In the genomic region with DNA sequence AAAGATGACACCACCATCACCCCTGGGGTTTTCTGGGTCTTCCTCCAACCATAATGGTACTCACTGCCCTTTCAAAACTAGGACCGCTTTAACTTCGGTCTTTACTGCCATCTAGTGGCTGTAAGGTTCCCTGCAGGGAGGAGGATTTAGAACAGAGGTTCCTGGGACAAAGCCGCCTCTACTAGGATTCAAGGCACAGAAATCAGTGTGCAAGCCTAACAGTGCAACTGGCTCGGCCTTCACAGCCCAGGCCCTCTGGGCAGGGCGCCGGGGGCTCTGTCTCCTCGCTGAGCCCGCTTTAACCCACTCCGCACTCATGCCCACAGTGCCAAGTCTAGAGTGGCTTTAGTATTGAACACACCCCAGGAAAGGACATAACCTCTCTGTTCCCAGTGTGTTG, we compare ENCODE assay signal across 8 mouse cellular contexts. TPM values are rescaled to one million over a fixed set of nuclear protein-coding genes. Genes with fewer than 3 reads are reported as not detected.
DNase-seq lines count a peak whose midpoint lies in the region; ATAC-seq and TF ChIP-seq lines count a peak whose summit lies in the region.
"Had no signal": no experiment of that assay in that cellular context is flagged by ENCODE, and none has a peak within 500 bp of the region (broad histone marks: within the 10 kb centered on the region; RNA-seq: fewer than 3 reads in every experiment).

No protein-coding gene starts in this region.

- peaks cover 7% of the 10 kb centered on the region; the same call in 1 of the 2 replicates for H3K27me3 ChIP-seq in G1E (ENCODE audit: insufficient read depth, low read length)
- H3K27me3 ChIP-seq in embryonic facial prominence, embryonic 13.5 days = peaks cover 7% of the 10 kb centered on the region
- H3K27me3 ChIP-seq: heart, embryonic 15.5 days had no signal

- no peak overlapping the region for H3K4me3 ChIP-seq in G1E (ENCODE audit: low read depth, low read length)
- H3K4me3 ChIP-seq in bone marrow, adult 2 months (replicated peaks; ENCODE audit: control insufficient read depth, low read depth, low read length) = no peak overlapping the region
- H3K4me3 ChIP-seq in embryonic facial prominence, embryonic 13.5 days = no peak overlapping the region
- H3K4me3 ChIP-seq: heart, embryonic 15.5 days had no signal

- H3K4me2 ChIP-seq in embryonic facial prominence, embryonic 13.5 days = peak overlapping the region; percentile 12; the same call in 1 of the 2 replicates
- H3K4me2 ChIP-seq: heart, embryonic 15.5 days had no signal

- no peak overlapping the region for H3K27ac ChIP-seq in bone marrow, adult 2 months (ENCODE audit: control insufficient read depth, insufficient read depth, low read depth, low read length, poor library complexity)
- H3K27ac ChIP-seq in embryonic facial prominence, embryonic 13.5 days = no peak overlapping the region
- H3K27ac ChIP-seq: heart, embryonic 15.5 days had no signal

- peak; percentile 41 for DNase-seq in G1E (ENCODE audit: low spot score)
- peak; percentile 83 for DNase-seq in heart, postnatal 4 days
- DNase-seq in layer of hippocampus, adult 18-20 months (ENCODE audit: low spot score in 2 of 2) = peak; percentile 71 to 92
- DNase-seq in lung, postnatal 36 days = peak; percentile 84
- peak; percentile 84 to 88 for DNase-seq in right cerebral cortex, adult 2 months (ENCODE audit: low spot score in 2 of 2)

- TF ChIP-seq CTCF in G1E (IDR thresholded peaks at IDR 0.05; ENCODE audit: low read depth, low read length) = no peak
- peak; percentile 47; the same call in 1 of the 2 replicates for TF ChIP-seq CTCF in bone marrow, adult 2 months (IDR thresholded peaks at IDR 0.05; ENCODE audit: control insufficient read depth, insufficient read depth, low read length)

- H3K9ac ChIP-seq in embryonic facial prominence, embryonic 13.5 days = peak overlapping the region; percentile 52; the same call in 1 of the 2 replicates
- H3K9ac ChIP-seq: heart, embryonic 15.5 days had no signal

- 13% methylated on average over 9 of the region's 9 CpGs for WGBS in bone marrow, adult 2 months
- WGBS in embryonic facial prominence, embryonic 13.5 days = 10% methylated on average over 9 of the region's 9 CpGs

- ATAC-seq in G1E (ENCODE audit: extremely low read depth, insufficient number of reproducible peaks, low FRiP score, poor library complexity, severe bottlenecking) = no peak
- ATAC-seq in embryonic facial prominence, embryonic 13.5 days (ENCODE audit: insufficient number of reproducible peaks, insufficient read depth, low FRiP score, low TSS enrichment, low read depth) = peak; percentile 27

- H3K4me1 ChIP-seq in G1E (ENCODE audit: insufficient read depth, low read depth, low read length) = no peaks in the 10 kb centered on the region
- H3K4me1 ChIP-seq in bone marrow, adult 2 months (ENCODE audit: control insufficient read depth, insufficient read depth, low read length) = no peaks in the 10 kb centered on the region
- H3K4me1 ChIP-seq in embryonic facial prominence, embryonic 13.5 days = peaks cover 15% of the 10 kb centered on the region

- no peak for TF ChIP-seq POLR2A in bone marrow, adult 2 months (IDR thresholded peaks at IDR 0.05; ENCODE audit: borderline replicate concordance, control insufficient read depth, low read depth, low read length)

- H3K36me3 ChIP-seq in G1E (replicated peaks) = no peaks in the 10 kb centered on the region
- no peaks in the 10 kb centered on the region for H3K36me3 ChIP-seq in embryonic facial prominence, embryonic 13.5 days
- H3K36me3 ChIP-seq: heart, embryonic 15.5 days had no signal

- no peaks in the 10 kb centered on the region for H3K9me3 ChIP-seq in G1E (replicated peaks)
- H3K9me3 ChIP-seq in embryonic facial prominence, embryonic 13.5 days = no peaks in the 10 kb centered on the region
- H3K9me3 ChIP-seq: heart, embryonic 15.5 days had no signal

RNA-seq across cellular contexts. Expression of a gene that starts 58.0 kb away (rescaled TPM):
- total RNA-seq in G1E (2014; fragmentation: Nextera tagmentation) = 72.9 and 82.8 TPM in 2 replicates
- total RNA-seq in G1E (2017) = 76.1 and 77.8 TPM in 2 replicates
- polyA plus RNA-seq in G1E (2012) = 88.9 and 95.5 TPM in 2 replicates
- polyA plus RNA-seq in bone marrow, adult 2 months (2011; ENCODE audit: insufficient read depth, insufficient read length, low replicate concordance, missing spikeins) = 13.5 and 22.8 TPM in 2 replicates
- 44.3 and 47.3 TPM in 2 replicates for polyA plus RNA-seq in embryonic facial prominence, embryonic 13.5 days (2015; fragmentation: Nextera tagmentation; extraction: Ambion mirVana)
- total RNA-seq in heart, postnatal 4 days (2021) = 10 to 100 TPM; 78.4 to 81.7 TPM
- 100 to 1,000 TPM; 235 to 245 TPM for total RNA-seq in layer of hippocampus, adult 18-20 months (2021)
